Mouse (Mus musculus) myocyte (in vitro differentiated cells): ENCODE measurements at regions not wholly inside any gene's neighbourhood (a gene's known extent, or its start where the extent isn't known, plus 50 kb on each side); places are given as distances from the start of the nearest gene placed in this dataset.

ENCODE experiments used
- CEBPB ChIP-seq: IDR thresholded peaks from 2 replicates; pipeline ENCODE4 v1.6.1; 2011; ENCODE audit warnings: mild to moderate bottlenecking, moderate library complexity; ENCODE audit not compliant: poor library complexity, insufficient read depth, severe bottlenecking
- E2F4 ChIP-seq: IDR thresholded peaks from one replicate; pipeline ENCODE4 v1.6.1; 2011; ENCODE audit warnings: mild to moderate bottlenecking, control low read depth, moderate library complexity; ENCODE audit not compliant: insufficient read depth
- MAX ChIP-seq: IDR thresholded peaks from one replicate; pipeline ENCODE4 v1.6.1; 2011; ENCODE audit warnings: low read depth, mild to moderate bottlenecking, control low read depth
- MYOD1 ChIP-seq, 3 experiments: IDR thresholded peaks; one replicate each; pipeline ENCODE4 v1.6.1; 2011; ENCODE audit warnings: control low read depth in 2 of 3, low read depth in 2 of 3, mild to moderate bottlenecking in 2 of 3, moderate library complexity in 1 of 3; ENCODE audit not compliant: insufficient read length in 2 of 3, control insufficient read depth in 1 of 3
- POLR2A ChIP-seq: IDR thresholded peaks from one replicate; pipeline ENCODE4 v1.6.1; 2011; ENCODE audit warnings: low read depth, mild to moderate bottlenecking, control low read depth, moderate library complexity; ENCODE audit not compliant: insufficient read length
- TCF3 ChIP-seq: IDR thresholded peaks from one replicate; pipeline ENCODE4 v1.6.1; 2011; ENCODE audit warnings: low read depth, control low read depth; ENCODE audit not compliant: insufficient read length
- USF1 ChIP-seq: IDR thresholded peaks from one replicate; pipeline ENCODE4 v1.6.1; 2011; ENCODE audit warnings: low read depth, mild to moderate bottlenecking, control low read depth, moderate library complexity

DNA sequence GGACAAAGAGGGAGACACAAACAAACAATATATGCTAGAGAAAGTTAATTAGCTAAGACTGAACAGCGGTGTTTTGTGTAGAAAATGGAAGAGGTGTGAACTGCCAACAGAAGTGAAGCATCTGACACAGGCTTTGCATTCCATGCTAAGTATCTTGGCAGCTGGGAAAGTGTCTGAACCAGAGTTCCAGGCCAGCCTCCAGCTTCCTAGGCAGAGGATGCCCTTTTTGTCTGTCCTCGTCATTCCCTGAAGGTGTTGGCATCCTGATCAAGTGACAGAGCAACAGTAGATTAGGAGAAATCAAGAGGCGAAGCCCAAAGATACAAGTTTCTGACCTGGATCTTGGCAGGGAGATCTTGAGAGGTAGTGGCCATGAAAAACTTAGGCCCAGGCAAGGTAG is 452.4 kb downstream of the Epha4 start:
- TF ChIP-seq MAX (no peak), POLR2A (no peak), CEBPB (no peak), MYOD1 (IDR thresholded peaks at IDR 0.05; ENCODE audit: control insufficient read depth in 1 of 3, insufficient read length in 2 of 3, low read depth in 2 of 3) (no peak), TCF3 (no peak), E2F4 (no peak), USF1 (no peak)
